Mouse (Mus musculus) liver, adult 2 months (tissue): ENCODE measurements around the gene Abhd2.

Experiments used
- CTCF ChIP-seq: fragments of 200-500 bp; IDR thresholded peaks from 2 replicates; pipeline ENCODE4 v1.5.1; 2011; ENCODE audit warnings: low read depth, low read length, control low read depth
- POLR2A ChIP-seq: fragments of 200-500 bp; IDR thresholded peaks from 2 replicates; pipeline ENCODE4 v1.6.1; 2011; ENCODE audit warnings: low read length, control low read depth; ENCODE audit not compliant: insufficient read depth; ENCODE audit errors: extremely low read depth

- TF ChIP-seq CTCF (no peak), POLR2A (no peak)
These were observed 96.4 kb downstream of the Abhd2 start for GRCm38 (mm10) chr7:79369416-79369815.
